Mouse (Mus musculus) CD4-positive, CD25-positive, alpha-beta regulatory T cell, adult 2 months (primary cell): ENCODE data around the gene Cobll1.

Source experiments
- DNase-seq: peaks from one replicate; pipeline ENCODE4 v3.0.0-alpha.2; 2012; ENCODE audit warnings: low read depth, low spot score

Gene Cobll1

GRCm38 (mm10) chr2:65196994-65197393 lies 42.2 kb downstream of the Cobll1 start:
- DNase-seq: no peak

- peak; percentile 54 for DNase-seq
These were observed 43.8 kb downstream of the Cobll1 start for GRCm38 (mm10) chr2:65195233-65196010.

- DNase-seq: no peak
These were observed 46.0 kb downstream of the Cobll1 start for GRCm38 (mm10) chr2:65193091-65193795.

GRCm38 (mm10) chr2:65191398-65191797 lies 47.8 kb downstream of the Cobll1 start:
- no peak for DNase-seq

GRCm38 (mm10) chr2:65189346-65189745 lies 49.9 kb downstream of the Cobll1 start:
- DNase-seq: peak; percentile 82

GRCm38 (mm10) chr2:65188585-65188984 lies 50.6 kb downstream of the Cobll1 start:
- DNase-seq: peak; percentile 76

GRCm38 (mm10) chr2:65187652-65188051 lies 51.6 kb downstream of the Cobll1 start:
- no peak for DNase-seq

- no peak for DNase-seq
These were observed 52.0 kb downstream of the Cobll1 start for GRCm38 (mm10) chr2:65187164-65187563.

GRCm38 (mm10) chr2:65182747-65183146 lies 56.5 kb downstream of the Cobll1 start:
- DNase-seq: peak; percentile 88

- DNase-seq: peak; percentile 20
These were observed 57.5 kb downstream of the Cobll1 start for GRCm38 (mm10) chr2:65181736-65182135.

- peak; percentile 75 for DNase-seq
These were observed 58.0 kb downstream of the Cobll1 start for GRCm38 (mm10) chr2:65181066-65181716.

- DNase-seq: no peak
These were observed 63.6 kb downstream of the Cobll1 start for GRCm38 (mm10) chr2:65175645-65176044.

- no peak for DNase-seq
These were observed 67.1 kb downstream of the Cobll1 start for GRCm38 (mm10) chr2:65172071-65172470.

- no peak for DNase-seq
These were observed 67.7 kb downstream of the Cobll1 start for GRCm38 (mm10) chr2:65171516-65171915.

- DNase-seq: peak; percentile 49
These were observed 68.3 kb downstream of the Cobll1 start for GRCm38 (mm10) chr2:65170693-65171456.

GRCm38 (mm10) chr2:65170256-65170655 lies 68.9 kb downstream of the Cobll1 start:
- DNase-seq: no peak

- no peak for DNase-seq
These were observed 75.2 kb downstream of the Cobll1 start for GRCm38 (mm10) chr2:65163990-65164389.

- no peak for DNase-seq
These were observed 76.6 kb downstream of the Cobll1 start for GRCm38 (mm10) chr2:65162625-65163024.

- DNase-seq: peak; percentile 26
These were observed 77.5 kb downstream of the Cobll1 start for GRCm38 (mm10) chr2:65161715-65162114.

- no peak for DNase-seq
These were observed 81.1 kb downstream of the Cobll1 start for GRCm38 (mm10) chr2:65157981-65158651.

GRCm38 (mm10) chr2:65157325-65157724 lies 81.9 kb downstream of the Cobll1 start:
- no peak for DNase-seq
